Mouse (Mus musculus): ENCODE results near the gene Dpp8.
"Not testable (repeated sequence)": the region's sequence is repeated elsewhere in the genome, so short reads cannot be mapped to it uniquely, and the experiment has no call there.

Gene Dpp8

DNA sequence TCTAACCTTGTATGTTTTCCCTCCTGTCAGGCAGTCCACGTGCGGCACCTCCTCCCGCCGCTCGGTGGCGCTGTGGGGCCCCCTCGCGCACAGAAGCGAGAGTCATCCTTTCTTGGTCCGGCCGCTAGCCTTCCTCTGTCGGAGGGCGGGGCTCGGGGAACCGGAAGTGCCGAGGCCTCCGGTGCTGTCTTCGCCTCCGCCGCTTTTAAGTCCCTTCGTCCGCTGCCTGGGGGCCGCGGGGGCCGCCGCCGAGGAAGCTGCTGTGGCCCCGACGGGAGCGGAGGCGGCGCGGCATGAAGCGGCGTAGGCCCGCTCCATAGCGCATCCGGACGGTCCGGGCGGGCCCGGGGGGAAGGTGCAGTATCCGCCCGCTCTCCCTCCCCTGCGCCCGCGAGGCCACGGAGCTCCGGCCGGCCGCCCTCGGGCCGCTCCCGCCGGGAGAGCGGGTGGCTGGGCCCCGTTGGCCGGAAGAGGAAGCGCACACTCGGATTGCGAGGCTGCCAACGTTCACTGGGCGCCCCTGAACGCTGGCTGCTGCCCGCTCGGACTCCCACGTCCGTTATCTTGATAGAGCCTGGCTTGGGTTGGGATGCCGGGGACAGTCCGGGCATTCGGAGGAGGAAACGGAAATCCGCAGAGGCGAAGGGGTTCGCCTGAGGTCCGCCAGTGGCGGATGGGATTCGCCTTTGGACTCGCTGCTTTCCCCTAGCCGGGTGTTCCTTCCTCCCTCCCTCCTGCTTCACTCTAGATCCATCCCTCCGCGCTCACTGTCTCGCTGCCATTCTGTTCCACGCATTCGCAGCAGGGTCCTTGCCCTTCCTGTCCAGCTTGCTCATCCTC lies at the start of gene Dpp8:
Dpp8 (plus strand) TSS at position 146 of the 840 bp plus-strand sequence.
- DNase-seq (ENCODE audit: low spot score) = peak; percentile 94

GRCm38 (mm10) chr9:64985037-64985794 lies 47.0 kb upstream of the Dpp8 start:
- peak; percentile 36 for DNase-seq (ENCODE audit: low spot score)

GRCm38 (mm10) chr9:64985807-64986206 lies 46.4 kb upstream of the Dpp8 start:
- DNase-seq (ENCODE audit: low spot score) = no peak

- DNase-seq (ENCODE audit: low spot score) = no peak
Observed at GRCm38 (mm10) chr9:64987651-64988050, 44.6 kb upstream of the Dpp8 start.

- DNase-seq (ENCODE audit: low spot score) = no peak
Observed at GRCm38 (mm10) chr9:64988443-64988842, 43.8 kb upstream of the Dpp8 start.

DNA sequence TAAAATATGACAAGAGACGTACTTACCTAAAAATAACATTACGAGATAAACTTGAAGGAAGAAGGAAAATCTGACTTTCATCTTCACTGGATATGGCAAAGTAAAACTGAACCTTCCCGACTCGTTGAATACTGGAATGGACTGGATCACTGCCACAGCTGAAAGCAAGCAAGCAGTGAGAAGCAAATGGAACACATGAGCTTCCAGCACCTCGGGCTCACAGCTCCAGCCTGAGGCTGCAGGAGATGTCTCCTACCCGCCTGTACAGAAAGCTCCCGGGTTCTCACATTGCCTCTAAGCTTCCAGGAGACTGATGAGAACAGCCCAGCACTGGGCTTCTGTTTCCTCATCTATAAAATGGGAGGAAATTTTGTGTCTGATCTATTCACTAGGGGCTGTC lies 41.9 kb upstream of the Dpp8 start:
- no peak for DNase-seq (ENCODE audit: low spot score)

DNA sequence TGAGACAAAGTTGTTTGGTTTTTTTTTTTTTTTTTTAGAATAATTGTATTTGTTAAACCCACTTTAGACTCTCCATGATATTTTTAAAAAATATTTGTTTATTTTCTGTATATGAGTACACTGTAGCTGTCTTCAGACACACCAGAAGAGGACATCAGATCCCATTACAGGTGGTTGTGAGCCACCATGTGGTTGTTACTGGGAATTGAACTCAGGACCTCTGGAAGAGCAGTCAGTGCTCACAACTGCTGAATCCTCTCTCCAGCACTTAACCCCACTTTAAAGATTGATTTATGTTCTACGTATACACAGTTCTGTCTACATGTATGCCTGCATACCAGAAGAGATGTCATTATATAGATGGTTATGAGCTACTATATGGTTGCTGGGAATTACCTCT lies 36.8 kb upstream of the Dpp8 start:
- not testable (repeated sequence) for DNase-seq (ENCODE audit: low spot score)

DNA sequence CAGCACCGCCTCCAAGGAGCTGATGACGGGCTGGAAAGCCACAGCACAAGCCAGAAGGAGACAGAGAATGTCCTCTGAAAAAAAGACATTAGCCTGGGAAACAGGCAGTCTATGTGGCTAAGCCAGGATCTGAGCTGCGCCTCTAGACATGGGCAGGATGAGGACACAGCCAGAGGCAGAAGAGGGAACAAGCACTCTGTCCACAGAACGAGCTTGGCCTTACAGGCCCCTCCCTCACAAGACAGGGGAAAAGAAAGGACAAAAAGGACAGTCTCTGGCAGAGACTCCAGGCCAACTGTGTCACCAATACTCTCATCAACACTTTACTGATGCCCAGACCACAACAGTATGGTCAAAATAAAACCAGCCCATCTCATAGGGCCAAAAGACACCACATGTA lies 30.7 kb upstream of the Dpp8 start:
- no peak for DNase-seq (ENCODE audit: low spot score)

- DNase-seq (ENCODE audit: low spot score) = no peak
Observed at GRCm38 (mm10) chr9:65005737-65006136, 26.5 kb upstream of the Dpp8 start.

DNA sequence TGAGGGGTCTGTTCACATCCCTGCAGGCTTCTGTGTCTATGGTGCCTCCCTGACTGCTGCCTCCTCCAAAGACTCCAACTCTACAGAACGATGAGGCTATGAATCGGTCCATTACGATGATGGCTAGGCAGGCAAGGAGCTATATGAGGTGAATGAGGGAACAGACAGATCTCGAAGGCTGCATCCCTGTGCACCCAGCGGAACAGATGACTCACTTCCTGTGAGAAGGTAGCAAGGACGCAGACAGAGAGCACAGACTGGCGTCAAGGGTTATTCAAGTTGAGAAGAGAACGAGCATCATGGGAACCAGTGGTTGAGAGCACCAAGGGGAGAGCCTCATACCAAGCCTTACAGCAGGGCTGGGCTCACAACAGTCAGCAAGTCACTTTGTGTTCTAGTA lies 21.6 kb upstream of the Dpp8 start:
- DNase-seq (ENCODE audit: low spot score) = no peak

- peak; percentile 38 for DNase-seq (ENCODE audit: low spot score)
Observed at GRCm38 (mm10) chr9:65011304-65011703, 20.9 kb upstream of the Dpp8 start.

- DNase-seq (ENCODE audit: low spot score) = no peak
Observed at GRCm38 (mm10) chr9:65015461-65016222, 16.6 kb upstream of the Dpp8 start.

DNA sequence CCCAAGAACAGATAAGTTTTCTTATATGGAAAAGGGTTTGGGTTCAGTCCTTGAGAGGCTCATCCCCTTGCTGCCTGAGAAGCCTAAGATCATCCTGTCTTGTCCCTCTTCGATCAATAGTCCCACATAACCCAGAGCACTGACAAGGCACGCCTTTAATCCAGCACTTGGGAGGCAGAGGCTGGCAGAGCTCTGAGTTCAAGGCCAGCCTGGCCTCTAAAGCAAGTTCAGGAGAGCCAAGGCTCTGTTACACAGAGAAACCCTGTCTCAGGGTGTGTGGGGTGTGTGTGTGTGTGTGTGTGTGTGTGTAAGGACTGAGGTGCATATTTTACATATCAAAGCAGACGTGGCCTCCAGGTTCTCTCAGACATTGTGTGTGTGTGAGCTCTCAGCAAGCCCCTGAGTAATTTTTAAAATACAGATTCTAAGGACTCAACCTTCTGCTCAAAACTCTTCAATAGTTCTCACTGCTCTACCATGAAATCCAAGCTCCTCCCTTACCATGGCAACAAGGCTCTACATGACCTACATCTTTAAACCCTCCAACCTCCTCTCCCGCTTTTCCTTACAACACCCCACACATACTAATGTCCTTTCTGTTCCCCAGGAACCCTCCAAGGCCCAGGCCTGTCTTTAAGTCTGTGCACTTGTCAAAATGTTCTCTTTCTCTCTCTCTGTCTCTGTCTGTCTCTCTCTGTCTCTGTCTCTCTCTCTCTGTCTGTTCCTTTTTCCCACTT lies 15.8 kb upstream of the Dpp8 start:
- no peak for DNase-seq (ENCODE audit: low spot score)

DNA sequence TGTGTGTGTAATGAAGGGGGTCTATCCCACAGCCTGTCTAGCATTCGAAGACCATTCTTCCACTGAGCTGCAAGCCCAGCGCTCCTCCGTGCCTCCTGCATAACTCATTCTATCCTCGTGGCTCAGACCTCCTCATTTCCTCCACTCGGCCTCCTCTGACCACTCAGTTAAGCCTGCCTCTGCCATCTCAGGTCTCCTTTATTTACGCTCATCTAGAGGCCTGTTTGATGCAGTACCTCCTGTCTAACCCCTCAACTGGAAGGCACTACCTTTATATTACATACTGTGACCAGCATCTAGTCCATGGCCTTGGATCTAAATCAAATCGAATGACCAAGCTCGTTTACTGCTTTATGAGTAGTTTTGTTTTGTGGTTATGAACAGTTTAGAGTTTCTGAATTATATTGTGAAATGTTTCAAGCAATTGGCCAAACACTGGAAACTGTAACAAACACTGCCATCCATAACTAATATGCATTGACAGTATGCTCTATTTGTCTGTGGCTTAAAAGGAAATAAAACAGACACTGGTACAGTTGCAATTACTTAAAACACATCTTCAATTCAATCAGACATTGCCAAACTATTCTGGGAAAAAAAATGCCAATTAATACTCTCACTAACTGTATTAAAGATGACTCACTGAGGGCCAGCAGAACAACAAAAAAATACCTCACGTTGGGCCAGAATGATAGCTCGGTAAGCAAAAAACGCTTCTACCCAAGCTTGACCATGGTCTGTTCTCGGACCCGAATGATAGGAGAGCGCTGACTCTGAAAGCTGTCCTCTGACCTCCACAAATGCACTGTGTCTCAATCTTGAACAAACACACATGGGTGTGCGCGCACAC lies 15.0 kb upstream of the Dpp8 start:
- no peak for DNase-seq (ENCODE audit: low spot score)

GRCm38 (mm10) chr9:65017896-65018295 lies 14.3 kb upstream of the Dpp8 start:
- no peak for DNase-seq (ENCODE audit: low spot score)

GRCm38 (mm10) chr9:65018588-65019121 lies 13.6 kb upstream of the Dpp8 start:
- DNase-seq (ENCODE audit: low spot score) = no peak

GRCm38 (mm10) chr9:65019146-65019545 lies 13.1 kb upstream of the Dpp8 start:
- no peak for DNase-seq (ENCODE audit: low spot score)

DNA sequence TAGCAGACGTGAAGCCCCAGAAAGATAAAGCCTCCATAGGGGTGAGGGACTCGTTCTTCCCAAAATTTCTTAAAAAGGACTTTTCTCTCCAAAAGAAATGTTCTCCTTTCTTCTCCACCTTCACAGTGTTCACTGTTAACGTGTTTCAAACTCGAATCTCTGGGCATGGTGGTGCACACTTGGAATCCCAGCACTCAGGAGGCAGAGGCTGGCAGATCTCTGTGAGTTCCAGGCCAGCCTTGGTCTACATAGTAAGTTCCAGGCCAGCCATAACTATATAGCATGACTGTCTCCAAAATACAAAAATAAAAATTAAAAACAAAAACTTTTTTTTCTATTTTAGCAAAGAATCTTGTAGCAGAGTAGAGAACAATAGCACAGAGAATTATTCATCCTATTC lies 12.1 kb upstream of the Dpp8 start:
- no peak for DNase-seq (ENCODE audit: low spot score)

DNA sequence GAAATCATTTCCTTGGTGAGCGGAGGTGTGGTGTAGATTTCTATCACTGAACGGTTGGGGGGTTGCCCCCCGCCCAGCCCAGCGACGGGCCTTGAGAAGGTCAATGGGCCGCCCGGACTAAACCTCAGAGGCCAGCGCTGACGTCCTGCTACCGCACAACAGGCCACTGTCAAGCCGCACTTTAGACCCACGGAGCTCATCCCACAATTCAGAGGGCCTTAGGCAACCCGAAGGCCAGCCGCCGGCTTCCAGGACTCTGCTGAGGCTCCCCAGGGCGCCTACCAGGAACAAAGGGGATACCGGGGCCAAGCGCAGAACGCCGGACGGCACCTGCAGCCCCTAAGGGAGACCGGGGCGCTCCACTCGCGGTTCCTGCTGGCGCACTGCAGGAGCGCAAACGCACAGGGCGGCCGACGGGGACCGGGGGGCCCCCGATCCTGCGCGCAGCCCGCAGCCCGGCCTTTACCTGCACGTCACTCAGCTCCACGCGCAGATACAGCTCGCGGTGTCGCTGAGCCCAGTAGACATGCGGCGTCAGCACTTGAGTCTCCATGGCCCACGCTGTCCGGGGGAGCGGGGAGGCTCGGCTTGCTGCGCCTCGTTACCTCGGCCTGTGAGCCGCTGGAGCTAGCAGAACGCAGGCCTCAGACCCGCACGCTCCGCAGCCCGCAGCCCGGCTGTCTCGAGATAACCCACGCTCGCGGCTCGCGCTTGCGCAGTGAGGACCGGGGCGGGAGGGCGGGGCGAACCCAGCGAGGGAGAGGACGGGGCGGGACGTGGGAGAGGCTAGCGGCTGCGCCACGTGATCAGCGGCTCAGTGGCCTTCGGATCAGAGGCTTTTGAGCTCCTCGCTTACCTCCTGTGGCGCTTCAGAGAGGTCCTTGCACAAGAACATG lies 11.0 kb upstream of the Dpp8 start, which contains the start of gene Hacd3:
Hacd3 (minus strand) TSS at position 703 of the 896 bp plus-strand sequence.
- DNase-seq (ENCODE audit: low spot score) = peak; percentile 96
